Comparison of ENCODE assay signal across 24 mouse cellular contexts in genomic region chr5:107942941-107943340, GRCm38 (mm10). TPM values are rescaled to one million over a fixed set of nuclear protein-coding genes. Genes with fewer than 3 reads are reported as not detected.
DNase-seq lines count a peak whose midpoint lies in the region; ATAC-seq and TF ChIP-seq lines count a peak whose summit lies in the region.
"Had no signal": no experiment of that assay in that cellular context is flagged by ENCODE, and none has a peak within 500 bp of the region (broad histone marks: within the 10 kb centered on the region; RNA-seq: fewer than 3 reads in every experiment).

No protein-coding gene starts in this region.

- no peaks in the 10 kb centered on the region for H3K27me3 ChIP-seq in spleen, adult 2 months (ENCODE audit: control insufficient read depth, insufficient read depth, low read length)
- no peaks in the 10 kb centered on the region for H3K27me3 ChIP-seq in MEL (ENCODE audit: control insufficient read depth in 1 of 2, insufficient read depth in 2 of 2, low read length in 2 of 2)
- H3K27me3 ChIP-seq in splenic B cell, adult 2 months (ENCODE audit: control insufficient read depth, insufficient read depth, low read length, poor library complexity, severe bottlenecking): no peaks in the 10 kb centered on the region
- H3K27me3 ChIP-seq: heart, embryonic 13.5 days; hindbrain, embryonic 15.5 days; limb, embryonic 12.5 days; liver, embryonic 15.5 days; lung, embryonic 15.5 days; megakaryocyte, embryonic 14.5 days; midbrain, embryonic 12.5 days; neural tube, embryonic 13.5 days had no signal

- H3K4me1 ChIP-seq in spleen, adult 2 months (ENCODE audit: control insufficient read depth, insufficient read depth, insufficient read length): peaks cover 54% of the 10 kb centered on the region
- peaks cover 16 to 32% of the 10 kb centered on the region in 2 experiments for H3K4me1 ChIP-seq in MEL (ENCODE audit: control insufficient read depth in 1 of 2, insufficient read depth in 2 of 2, low read length in 2 of 2)
- H3K4me1 ChIP-seq: hindbrain, embryonic 10.5 days; hindbrain, embryonic 15.5 days; limb, embryonic 12.5 days; midbrain, embryonic 12.5 days; neural tube, embryonic 13.5 days had no signal

- TF ChIP-seq POLR2A in spleen, adult 2 months (IDR thresholded peaks at IDR 0.05; ENCODE audit: low read depth, low read length): no peak
- no peak for TF ChIP-seq POLR2A in MEL (IDR thresholded peaks at IDR 0.05; ENCODE audit: control insufficient read depth in 1 of 2, insufficient read depth in 1 of 2, low read depth in 1 of 2, low read length in 2 of 2, poor library complexity in 1 of 2)

- TF ChIP-seq EP300 in MEL (IDR thresholded peaks at IDR 0.05; ENCODE audit: low read depth in 1 of 2, low read length in 2 of 2): no peak

- ATAC-seq in common myeloid progenitor, adult 5-6 weeks (replicated peaks; ENCODE audit: low read depth, poor library complexity, severe bottlenecking): 0 out of 2 replicates have a peak, but pooled peaks have one; percentile 26
- ATAC-seq in megakaryocyte, adult 5-6 weeks (ENCODE audit: poor library complexity, severe bottlenecking): no peak
- ATAC-seq: forebrain, embryonic 14.5 days had no signal

- 18% methylated on average over 1 of the region's 1 CpGs for WGBS in spleen, adult 2 months

- H3K36me3 ChIP-seq in spleen, adult 2 months (ENCODE audit: control insufficient read depth, insufficient read depth, low read length): no peaks in the 10 kb centered on the region
- H3K36me3 ChIP-seq in MEL (ENCODE audit: control insufficient read depth in 1 of 2, insufficient read depth in 2 of 2, low read length in 2 of 2): peaks cover 0 to 10% of the 10 kb centered on the region in 2 experiments; a peak in 2 of 4 replicates
- H3K36me3 ChIP-seq in splenic B cell, adult 2 months (ENCODE audit: control insufficient read depth, insufficient read depth, low read length, poor library complexity, severe bottlenecking): no peaks in the 10 kb centered on the region
- H3K36me3 ChIP-seq: heart, embryonic 13.5 days; hindbrain, embryonic 10.5 days; hindbrain, embryonic 15.5 days; limb, embryonic 12.5 days; liver, embryonic 15.5 days; lung, embryonic 15.5 days; midbrain, embryonic 12.5 days; neural tube, embryonic 13.5 days had no signal

- no peak for TF ChIP-seq CTCF in spleen, adult 2 months (IDR thresholded peaks at IDR 0.05; ENCODE audit: extremely low read depth, insufficient read depth, insufficient read length, insufficient replicate concordance)
- TF ChIP-seq CTCF in MEL (IDR thresholded peaks at IDR 0.05 in 2 of 3, conservative IDR thresholded peaks at IDR 0.05 in 1 of 3; ENCODE audit: control insufficient read depth in 1 of 3, insufficient read depth in 1 of 3, low read depth in 2 of 3, low read length in 3 of 3, poor library complexity in 1 of 3, severe bottlenecking in 1 of 3): no peak

- no peaks in the 10 kb centered on the region for H3K79me2 ChIP-seq in MEL (ENCODE audit: control insufficient read depth, insufficient read depth, low read length, poor library complexity)

- TF ChIP-seq RAD21 in MEL (IDR thresholded peaks at IDR 0.05; ENCODE audit: low read depth, low read length): no peak

- H3K9ac ChIP-seq in MEL (ENCODE audit: control insufficient read depth, low read depth, low read length, poor library complexity, severe bottlenecking): no peak overlapping the region
- H3K9ac ChIP-seq: heart, embryonic 13.5 days; hindbrain, embryonic 15.5 days; limb, embryonic 12.5 days; liver, embryonic 15.5 days; lung, embryonic 15.5 days; midbrain, embryonic 12.5 days; neural tube, embryonic 13.5 days had no signal

- no peaks in the 10 kb centered on the region for H3K9me3 ChIP-seq in MEL (replicated peaks; ENCODE audit: insufficient read depth, low read length)
- H3K9me3 ChIP-seq: heart, embryonic 13.5 days; hindbrain, embryonic 10.5 days; hindbrain, embryonic 15.5 days; limb, embryonic 12.5 days; liver, embryonic 15.5 days; lung, embryonic 15.5 days; megakaryocyte, embryonic 14.5 days; midbrain, embryonic 12.5 days; neural tube, embryonic 13.5 days had no signal

- peak in 1 of 2 experiments; percentile 75 for DNase-seq in spleen, adult 2 months (ENCODE audit: low read depth in 1 of 2, low spot score in 2 of 2)
- DNase-seq in spleen, adult 18-20 months: no peak
- DNase-seq in MEL (ENCODE audit: low read depth, low spot score): no peak
- peak; percentile 88 for DNase-seq in splenic B cell, adult 2 months (ENCODE audit: low read depth, low spot score)
- no peak for DNase-seq in layer of hippocampus, adult 11-12 months (ENCODE audit: low spot score)
- DNase-seq: adrenal gland, postnatal 36 days; cerebellum, adult 8-10 months; cerebellum, postnatal 25 days; gastrocnemius, postnatal 36 days; heart, postnatal 10 days; thymus, adult 2 months; thymus, postnatal 36 days had no signal

- H3K27ac ChIP-seq in spleen, adult 2 months (ENCODE audit: insufficient read depth, low read length): peak overlapping the region; percentile 70; the same call in 1 of the 2 replicates
- no peak overlapping the region for H3K27ac ChIP-seq in MEL (ENCODE audit: control insufficient read depth, low read depth, low read length)
- H3K27ac ChIP-seq: heart, embryonic 13.5 days; hindbrain, embryonic 10.5 days; hindbrain, embryonic 15.5 days; limb, embryonic 12.5 days; liver, embryonic 15.5 days; midbrain, embryonic 12.5 days; neural tube, embryonic 13.5 days had no signal

- no peak overlapping the region for H3K4me3 ChIP-seq in spleen, adult 2 months (ENCODE audit: extremely low read depth, insufficient read depth, insufficient read length)
- H3K4me3 ChIP-seq in MEL (ENCODE audit: control insufficient read depth in 1 of 2, insufficient read depth in 1 of 2, low read depth in 2 of 2, low read length in 2 of 2): no peak overlapping the region
- H3K4me3 ChIP-seq: heart, embryonic 13.5 days; hindbrain, embryonic 10.5 days; hindbrain, embryonic 15.5 days; limb, embryonic 12.5 days; liver, embryonic 15.5 days; lung, embryonic 15.5 days; megakaryocyte, embryonic 14.5 days; midbrain, embryonic 12.5 days; neural tube, embryonic 13.5 days had no signal

TF ChIP-seq in MEL, 35 proteins besides CTCF, POLR2A, EP300 and RAD21:
- 0 out of 2 replicates have a peak, but pooled peaks have one; percentile 9 for TF ChIP-seq ELF1 (IDR thresholded peaks at IDR 0.05; ENCODE audit: low read depth, low read length)
- no peak for TF ChIP-seq USF2 (IDR thresholded peaks at IDR 0.05; ENCODE audit: borderline replicate concordance in 1 of 2, insufficient read depth in 1 of 2, low read depth in 1 of 2, low read length in 2 of 2)
- 0 out of 2 replicates have a peak, but pooled peaks have one; percentile 42 for TF ChIP-seq USF1 (IDR thresholded peaks at IDR 0.05; ENCODE audit: low read depth, low read length)
TF ChIP-seq in MEL: peak in this region for 2.

RNA-seq across cellular contexts. Expression of gene Rpl5, which starts 42.6 kb away (rescaled TPM):
- 24.1 and 29.9 TPM in 2 replicates for polyA plus RNA-seq in spleen, adult 2 months (2012; rRNA removed)
- total RNA-seq in MEL (2012; rRNA removed): 533 and 601 TPM in 2 replicates
- polyA plus RNA-seq in MEL (2012; ENCODE audit: insufficient read depth in 1 of 2, insufficient read length in 2 of 2, low read depth in 1 of 2, low replicate concordance in 2 of 2, missing spikeins in 1 of 2): 10 to 100 TPM in 1 of 2 experiments, not detected in 1; 43.2 TPM
- 363 and 432 TPM in 2 replicates for total RNA-seq in common myeloid progenitor, adult 5-6 weeks (2017)
- 281 and 294 TPM in 2 replicates for total RNA-seq in megakaryocyte, adult 5-6 weeks (2015)
- 116 and 124 TPM in 2 replicates for total RNA-seq in megakaryocyte, adult 5-6 weeks (2017)

RNA-seq across cellular contexts. Expression of gene Fam69a, which starts 43.9 kb away (rescaled TPM):
- polyA plus RNA-seq in spleen, adult 2 months (2012; rRNA removed): 1.6 and 2.2 TPM in 2 replicates
- total RNA-seq in MEL (2012; rRNA removed): 8.0 and 10.6 TPM in 2 replicates
- polyA plus RNA-seq in MEL (2012; ENCODE audit: insufficient read depth in 1 of 2, insufficient read length in 2 of 2, low read depth in 1 of 2, low replicate concordance in 2 of 2, missing spikeins in 1 of 2): 1 to 10 TPM in 1 of 2 experiments, not detected in 1; 8.5 TPM
- total RNA-seq in common myeloid progenitor, adult 5-6 weeks (2017): 15.8 and 28.6 TPM in 2 replicates
- total RNA-seq in megakaryocyte, adult 5-6 weeks (2015): 138 and 149 TPM in 2 replicates
- total RNA-seq in megakaryocyte, adult 5-6 weeks (2017): 55.5 and 60.0 TPM in 2 replicates
